Mouse (Mus musculus) hindlimb bud, embryonic 11.5 days (tissue): ENCODE data around the gene Hoxd12.

Experiments used
- DNase-seq: peaks from one replicate; pipeline ENCODE4 v3.0.0-alpha.2; 2012; ENCODE audit warnings: low read depth, low spot score; ENCODE audit errors: extremely low spot score

Hoxd12 gene

GRCm38 (mm10) chr2:74663291-74663925, 11.4 kb upstream of the Hoxd12 start:
- no peak for DNase-seq

GRCm38 (mm10) chr2:74666411-74666810, 8.4 kb upstream of the Hoxd12 start:
- DNase-seq = no peak

DNA sequence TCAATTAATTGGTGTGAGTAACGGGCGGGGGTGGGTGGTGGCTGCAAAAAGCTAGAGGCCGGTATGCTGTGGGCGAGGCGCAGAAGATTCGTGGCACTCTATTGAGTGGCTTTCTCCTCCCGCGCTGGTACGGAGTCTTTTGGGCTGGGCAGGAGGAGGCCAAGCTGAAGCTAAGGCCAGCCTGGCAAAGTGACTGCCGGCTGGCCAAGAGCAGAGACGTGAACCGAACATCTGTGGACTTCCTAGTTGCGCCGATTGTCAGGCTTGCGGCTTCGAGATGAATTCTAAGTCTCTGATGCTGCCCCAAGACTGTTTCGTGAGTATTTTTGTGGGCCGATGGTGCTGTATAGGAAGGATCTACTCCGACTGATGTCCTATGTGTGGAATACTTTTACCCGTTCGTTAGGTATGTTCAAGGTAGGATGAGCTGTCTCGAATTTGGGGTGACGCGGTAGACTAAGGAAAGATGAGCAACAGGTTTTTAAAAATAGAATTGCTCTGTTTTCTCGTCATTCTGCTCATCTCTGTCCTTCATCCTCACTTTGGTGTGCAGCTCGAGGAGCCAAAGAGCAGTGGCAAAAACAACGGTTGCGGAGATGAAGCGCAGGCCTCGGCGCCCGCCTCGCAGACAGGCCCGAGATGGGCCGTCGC, 7.5 kb upstream of the Hoxd12 start:
- no peak for DNase-seq

- no peak for DNase-seq
Measured at GRCm38 (mm10) chr2:74667842-74668357, 6.9 kb upstream of the Hoxd12 start, which contains the start of gene Hoxd13. TSS of gene Hoxd13 (plus strand) at chr2:74668310.

DNA sequence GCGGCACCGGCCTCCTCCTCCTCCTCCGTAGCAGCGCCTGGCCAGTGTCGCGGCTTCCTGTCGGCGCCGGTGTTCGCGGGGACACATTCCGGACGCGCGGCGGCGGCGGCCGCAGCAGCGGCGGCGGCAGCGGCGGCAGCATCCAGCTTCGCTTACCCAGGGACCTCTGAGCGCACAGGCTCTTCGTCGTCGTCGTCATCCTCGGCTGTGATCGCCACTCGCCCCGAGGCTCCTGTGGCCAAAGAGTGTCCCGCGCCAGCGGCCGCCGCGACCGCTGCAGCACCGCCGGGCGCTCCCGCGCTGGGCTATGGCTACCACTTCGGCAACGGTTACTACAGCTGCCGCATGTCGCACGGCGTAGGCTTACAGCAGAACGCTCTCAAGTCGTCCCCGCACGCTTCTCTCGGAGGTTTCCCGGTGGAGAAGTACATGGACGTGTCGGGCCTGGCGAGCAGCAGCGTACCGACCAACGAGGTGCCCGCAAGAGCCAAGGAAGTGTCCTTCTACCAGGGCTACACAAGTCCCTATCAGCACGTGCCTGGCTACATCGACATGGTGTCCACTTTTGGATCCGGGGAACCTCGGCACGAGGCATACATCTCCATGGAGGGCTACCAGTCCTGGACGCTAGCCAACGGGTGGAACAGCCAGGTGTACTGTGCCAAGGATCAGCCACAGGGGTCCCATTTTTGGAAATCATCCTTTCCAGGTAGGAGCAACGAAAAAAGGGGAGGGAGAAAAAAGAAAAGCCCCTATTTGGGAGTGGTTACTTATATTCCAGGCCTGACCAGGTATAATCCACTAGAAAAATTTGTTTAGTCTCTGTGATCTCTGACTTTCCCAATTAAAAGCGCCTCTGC, 6.2 kb upstream of the Hoxd12 start:
- DNase-seq = no peak

DNA sequence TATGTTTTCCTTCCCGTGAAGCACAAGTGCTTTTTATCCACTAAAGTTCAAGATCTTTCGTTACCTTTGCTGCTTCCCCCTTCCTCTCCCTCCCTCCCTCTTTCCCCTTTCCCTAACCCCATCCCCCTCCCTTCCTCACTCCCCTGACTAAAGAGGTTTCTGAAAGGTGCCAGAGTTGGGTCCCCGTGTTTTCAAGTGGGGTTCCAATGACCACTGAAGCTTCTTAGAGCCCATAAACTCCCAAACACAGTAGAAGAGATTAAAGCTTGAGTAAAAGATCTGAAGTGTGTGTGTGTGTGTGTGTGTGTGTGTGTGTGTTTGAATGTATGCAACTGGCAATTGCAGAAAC, 5.6 kb upstream of the Hoxd12 start:
- no peak for DNase-seq

DNA sequence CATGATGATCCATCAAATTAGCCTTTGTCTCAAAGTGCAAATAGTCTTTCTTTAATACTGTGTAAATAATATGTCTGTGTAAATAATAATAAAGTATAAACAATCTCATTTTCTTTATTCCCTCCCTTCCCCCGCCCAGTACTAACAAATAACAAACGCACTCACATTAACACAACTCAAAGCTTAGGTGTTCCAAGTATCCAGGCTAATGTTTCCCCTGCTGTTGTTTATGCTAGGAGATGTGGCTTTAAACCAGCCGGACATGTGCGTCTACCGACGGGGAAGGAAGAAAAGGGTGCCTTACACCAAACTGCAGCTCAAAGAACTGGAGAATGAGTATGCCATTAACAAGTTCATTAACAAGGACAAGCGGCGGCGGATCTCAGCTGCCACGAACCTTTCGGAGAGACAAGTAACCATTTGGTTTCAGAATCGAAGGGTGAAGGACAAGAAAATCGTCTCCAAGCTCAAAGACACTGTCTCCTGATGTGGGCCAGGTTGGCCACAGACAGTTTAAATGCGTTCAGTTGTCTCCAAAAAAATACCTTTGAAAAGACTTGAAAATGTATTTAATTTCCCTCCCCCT, 5.1 kb upstream of the Hoxd12 start:
- no peak for DNase-seq

DNA sequence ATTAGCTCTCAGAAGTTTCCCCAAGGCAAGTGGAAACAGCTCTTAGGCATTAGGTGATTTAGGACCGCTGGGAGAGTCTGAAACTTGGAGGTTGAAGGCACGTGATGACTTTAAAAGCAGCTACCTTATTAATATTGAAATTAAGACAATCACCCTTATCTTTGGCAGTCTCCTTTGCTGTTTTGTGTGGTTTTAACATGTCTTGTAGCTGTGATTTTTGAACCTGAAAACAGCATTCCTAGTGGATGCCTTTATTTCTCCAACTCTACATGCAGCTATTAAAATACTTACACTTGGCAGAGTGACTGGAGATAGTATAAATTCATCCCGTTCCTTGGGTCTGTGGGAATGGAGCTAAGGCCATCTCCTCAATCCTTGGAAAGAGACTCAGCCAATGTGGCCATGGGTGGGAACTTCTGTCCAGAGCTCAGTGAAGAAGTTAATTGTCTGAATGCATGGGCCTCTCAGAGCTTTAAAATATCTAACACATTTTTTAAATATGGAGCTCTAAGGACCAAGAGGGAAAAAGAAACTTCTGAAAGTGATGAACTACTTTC, 4.1 kb upstream of the Hoxd12 start:
- DNase-seq = no peak

GRCm38 (mm10) chr2:74671847-74672246, 3.0 kb upstream of the Hoxd12 start:
- no peak for DNase-seq

- DNase-seq = no peak
Measured at GRCm38 (mm10) chr2:74672481-74673362, 2.1 kb upstream of the Hoxd12 start.

- no peak for DNase-seq
Measured at GRCm38 (mm10) chr2:74673835-74674425, 883 bp upstream of the Hoxd12 start.

GRCm38 (mm10) chr2:74675666-74676282, 961 bp downstream of the Hoxd12 start:
- DNase-seq = no peak

DNA sequence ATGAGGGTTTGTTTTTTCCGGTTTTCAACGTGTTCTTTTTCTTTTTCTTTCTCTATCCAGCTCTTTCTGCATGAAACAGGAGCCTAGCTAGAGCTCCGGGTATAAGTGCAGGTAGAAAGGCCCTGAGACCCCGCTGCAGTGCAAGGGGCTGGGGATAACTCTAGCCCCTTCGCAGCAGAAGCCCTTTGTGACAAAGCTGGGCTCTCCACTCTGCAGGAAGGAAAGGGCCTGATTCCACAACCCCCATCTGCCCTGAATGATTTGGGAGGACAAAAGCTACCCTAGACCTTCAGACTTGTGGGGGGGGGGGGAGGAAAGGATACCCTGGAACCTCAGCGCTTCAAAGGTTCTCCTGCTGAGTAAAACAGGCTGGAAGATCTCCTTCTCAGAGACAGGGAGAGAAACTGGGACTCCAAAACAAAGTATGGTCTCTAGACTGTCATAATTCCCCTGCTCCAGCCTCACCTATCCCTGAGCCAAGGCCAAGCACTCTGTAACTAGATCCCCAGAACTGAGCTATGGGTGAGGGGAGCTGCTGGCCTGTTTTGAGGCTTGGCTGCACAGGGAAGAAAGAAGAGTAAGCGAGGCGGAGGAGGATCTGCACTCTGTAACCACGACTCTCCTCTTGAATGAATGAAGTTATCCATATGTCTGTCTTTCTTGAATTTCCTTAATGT, 1.7 kb downstream of the Hoxd12 start:
- no peak for DNase-seq

DNA sequence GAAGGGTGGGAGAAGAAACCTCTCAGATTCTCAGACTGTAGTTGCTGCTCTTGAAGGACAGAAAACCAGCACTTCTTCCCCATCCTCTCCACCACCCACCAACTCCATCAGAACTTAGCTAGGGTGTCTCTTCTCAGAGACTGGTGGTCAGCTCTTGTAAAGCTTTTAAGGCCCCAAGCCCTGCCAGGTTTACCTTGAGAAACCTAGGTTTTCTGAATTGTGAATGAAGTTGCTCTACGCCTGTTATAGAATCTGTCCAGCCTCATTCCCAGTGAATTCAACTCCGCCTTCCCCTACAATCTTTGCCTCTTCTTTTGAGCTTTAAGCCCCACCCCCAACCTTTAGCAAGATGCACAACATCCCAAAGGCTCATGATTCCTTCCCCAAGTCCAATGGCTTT, 2.3 kb downstream of the Hoxd12 start:
- no peak for DNase-seq

DNA sequence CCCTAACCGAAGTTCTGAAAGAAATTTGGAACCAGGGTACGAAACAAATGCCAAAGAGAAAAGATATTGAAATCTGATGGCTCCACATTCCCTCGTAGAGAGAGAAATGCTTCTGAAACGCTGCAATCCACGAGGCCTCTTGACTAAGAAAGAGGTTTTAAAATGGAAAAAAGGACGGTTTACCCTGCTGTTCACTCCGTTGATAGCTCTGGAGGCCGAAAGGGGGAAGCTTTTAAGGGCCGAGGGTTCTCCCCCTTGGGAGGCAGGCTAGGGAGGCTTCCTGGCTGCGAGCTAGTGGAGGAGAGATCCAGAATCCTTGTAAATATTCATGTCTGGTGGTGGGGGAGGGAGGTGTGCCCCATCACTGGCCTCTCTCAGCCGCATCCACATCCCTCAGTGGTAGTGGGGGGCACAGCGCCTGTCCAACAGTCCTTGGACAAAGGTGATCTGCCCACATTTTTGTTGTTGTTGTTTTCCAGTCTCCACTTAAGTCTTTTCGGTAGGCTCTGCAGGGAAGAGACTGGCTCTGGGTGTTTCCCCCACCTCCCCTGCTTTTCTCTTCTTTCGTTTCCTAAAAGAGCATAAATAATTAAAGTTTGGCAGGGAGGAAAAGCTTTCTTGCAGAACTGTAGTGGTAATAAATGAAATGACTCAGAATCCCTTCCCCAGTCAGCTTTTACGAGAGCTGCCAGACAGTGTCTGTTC, 4.2 kb downstream of the Hoxd12 start, which contains the start of gene Hoxd11:
Gene Hoxd11 (plus strand): TSS at position 667 of the 705 bp plus-strand sequence.
- no peak for DNase-seq

DNA sequence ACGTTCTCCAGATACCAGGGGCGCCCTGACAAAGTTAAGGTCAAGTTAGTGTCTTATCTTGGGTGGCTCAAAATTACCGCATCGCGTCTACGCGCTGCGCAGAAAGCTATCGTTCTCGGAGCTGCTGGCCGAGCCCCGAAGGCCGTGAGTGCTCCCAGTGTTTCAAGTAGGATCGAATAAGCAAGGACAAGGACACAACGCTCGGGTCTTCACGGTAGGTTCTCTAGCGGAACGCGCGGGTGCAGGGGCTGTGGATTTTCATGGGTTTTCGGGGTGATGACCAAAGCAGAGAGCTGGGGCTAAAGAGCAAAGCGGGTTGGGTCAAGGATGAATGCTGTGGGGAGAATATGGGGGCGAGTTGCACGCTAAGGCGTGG, 4.8 kb downstream of the Hoxd12 start:
- no peak for DNase-seq

DNA sequence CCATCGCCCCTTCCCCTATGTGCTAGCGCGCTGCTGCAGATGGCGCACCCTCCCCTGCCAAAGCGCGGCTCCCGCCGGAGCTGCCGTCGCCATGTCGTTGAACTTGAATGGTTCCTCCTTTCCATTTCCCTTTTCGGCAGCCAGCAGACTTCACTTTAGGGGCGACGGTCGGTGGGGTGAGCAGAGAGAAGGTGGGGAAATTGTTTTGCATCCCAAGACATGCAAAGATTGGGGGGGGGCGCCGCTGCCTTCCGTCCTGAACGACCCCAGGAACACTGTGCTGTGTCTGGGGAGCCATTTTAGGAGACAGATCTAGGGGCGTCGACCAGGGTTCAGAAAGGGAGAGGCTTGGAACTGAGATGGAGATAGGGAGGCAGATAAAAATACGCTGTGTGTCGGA, 5.2 kb downstream of the Hoxd12 start:
- no peak for DNase-seq
